Mouse (Mus musculus) heart, postnatal 0 days (tissue): Measurements from ENCODE around the gene Mlxipl.

Experiments used
- CTCF ChIP-seq: IDR thresholded peaks from 2 replicates; pipeline ENCODE4 v1.5.1; 2016; ENCODE audit warnings: antibody characterized with exemption, control low read depth, low read depth
- EP300 ChIP-seq: IDR thresholded peaks from 2 replicates; pipeline ENCODE4 v1.6.1; 2016; ENCODE audit warnings: antibody characterized with exemption, low read depth

GRCm38 (mm10) chr5:135133736-135134405 lies 44.2 kb downstream of the Mlxipl start:
- TF ChIP-seq CTCF (no peak), EP300 (no peak)
